Mouse (Mus musculus) myocyte (in vitro differentiated cells): Measurements from ENCODE around the gene Cdc25b. TPM values are rescaled to one million over a fixed set of nuclear protein-coding genes. Genes with fewer than 3 reads are reported as not detected.

Experiments
- H3K27me3 ChIP-seq: one replicate; pipeline ENCODE4 v1.6.1; 2011; ENCODE audit not compliant: control insufficient read depth, insufficient read depth, insufficient read length
- H3K36me3 ChIP-seq: one replicate; pipeline ENCODE4 v1.6.1; 2011; ENCODE audit not compliant: control insufficient read depth, insufficient read depth
- H3K4me2 ChIP-seq: one replicate; pipeline ENCODE4 v1.6.1; 2011; ENCODE audit warnings: low read depth, control low read depth
- H3K4me3 ChIP-seq: one replicate; pipeline ENCODE4 v1.5.1; 2011; ENCODE audit warnings: mild to moderate bottlenecking, control low read depth, moderate library complexity
- H3K79me2 ChIP-seq: one replicate; pipeline ENCODE4 v1.6.1; 2011; ENCODE audit not compliant: control insufficient read depth, insufficient read depth
- H3ac ChIP-seq: one replicate; pipeline ENCODE4 v1.6.1; 2011; ENCODE audit not compliant: control insufficient read depth, insufficient read length
- CEBPB ChIP-seq: IDR thresholded peaks from 2 replicates; pipeline ENCODE4 v1.6.1; 2011; ENCODE audit warnings: mild to moderate bottlenecking, moderate library complexity; ENCODE audit not compliant: poor library complexity, insufficient read depth, severe bottlenecking
- E2F4 ChIP-seq: IDR thresholded peaks from one replicate; pipeline ENCODE4 v1.6.1; 2011; ENCODE audit warnings: mild to moderate bottlenecking, control low read depth, moderate library complexity; ENCODE audit not compliant: insufficient read depth
- MAX ChIP-seq: IDR thresholded peaks from one replicate; pipeline ENCODE4 v1.6.1; 2011; ENCODE audit warnings: low read depth, mild to moderate bottlenecking, control low read depth
- MYOD1 ChIP-seq, 3 experiments: IDR thresholded peaks; one replicate each; pipeline ENCODE4 v1.6.1; 2011; ENCODE audit warnings: control low read depth in 2 of 3, low read depth in 2 of 3, mild to moderate bottlenecking in 2 of 3, moderate library complexity in 1 of 3; ENCODE audit not compliant: insufficient read length in 2 of 3, control insufficient read depth in 1 of 3
- MYOG ChIP-seq, 3 experiments: IDR thresholded peaks; one replicate each; pipeline ENCODE4 v1.6.1; 2011; ENCODE audit warnings: control low read depth in 2 of 3, low read depth in 2 of 3, mild to moderate bottlenecking in 2 of 3; ENCODE audit not compliant: insufficient read length in 2 of 3, control insufficient read depth in 1 of 3, insufficient read depth in 1 of 3
- POLR2A ChIP-seq: IDR thresholded peaks from one replicate; pipeline ENCODE4 v1.6.1; 2011; ENCODE audit warnings: low read depth, mild to moderate bottlenecking, control low read depth, moderate library complexity; ENCODE audit not compliant: insufficient read length
- POLR2AphosphoS2 ChIP-seq: IDR thresholded peaks from one replicate; pipeline ENCODE4 v1.6.1; 2011; ENCODE audit warnings: low read depth, control low read depth; ENCODE audit not compliant: insufficient read length
- REST ChIP-seq: IDR thresholded peaks from one replicate; pipeline ENCODE4 v1.6.1; 2011; ENCODE audit warnings: mild to moderate bottlenecking, control low read depth, moderate library complexity; ENCODE audit not compliant: insufficient read depth, insufficient read length
- SRF ChIP-seq: IDR thresholded peaks from one replicate; pipeline ENCODE4 v1.6.1; 2011; ENCODE audit warnings: low read depth; ENCODE audit not compliant: control insufficient read depth, insufficient read length
- TCF12 ChIP-seq: IDR thresholded peaks from one replicate; pipeline ENCODE4 v1.6.1; 2011; ENCODE audit warnings: mild to moderate bottlenecking, control low read depth; ENCODE audit not compliant: poor library complexity, insufficient read depth, severe bottlenecking
- TCF3 ChIP-seq: IDR thresholded peaks from one replicate; pipeline ENCODE4 v1.6.1; 2011; ENCODE audit warnings: low read depth, control low read depth; ENCODE audit not compliant: insufficient read length
- USF1 ChIP-seq: IDR thresholded peaks from one replicate; pipeline ENCODE4 v1.6.1; 2011; ENCODE audit warnings: low read depth, mild to moderate bottlenecking, control low read depth, moderate library complexity
- polyA plus RNA-seq: library from polyadenylated mRNA; unstranded; fragments of >200 nt; fragmentation: generic; extraction: Trizol; gene quantifications from one replicate; pipeline ENCODE4 v1.2.1, GENCODE M21; 2012; ENCODE audit warnings: missing spikeins

The Cdc25b gene
- polyA plus RNA-seq, 1 experiment, result 58.4 TPM

- Histone ChIP-seq H3K36me3 (peaks cover 30% of the 10 kb centered on the region), H3ac (no peak overlapping the region), H3K27me3 (no peaks in the 10 kb centered on the region), H3K79me2 (peaks cover 21% of the 10 kb centered on the region), H3K4me3 (no peak overlapping the region), H3K4me2 (peak overlapping the region; percentile 98)
- no peak for TF ChIP-seq SRF
- peak; percentile 94 to 100 (median 98) for TF ChIP-seq MYOD1 (IDR thresholded peaks at IDR 0.05; ENCODE audit: control insufficient read depth in 1 of 3, insufficient read length in 2 of 3, low read depth in 2 of 3)
- TF ChIP-seq TCF12, result peak; percentile 85
- TF ChIP-seq POLR2AphosphoS2, result peak; percentile 46
- TF ChIP-seq TCF3, result peak; percentile 87
- TF ChIP-seq MYOG (IDR thresholded peaks at IDR 0.05; ENCODE audit: control insufficient read depth in 1 of 3, insufficient read depth in 1 of 3, insufficient read length in 2 of 3, low read depth in 2 of 3), result peak; percentile 77 to 96 (median 94)
Measured at GRCm38 (mm10) chr2:131189521-131190309, 3.0 kb downstream of the Cdc25b start.

- H3K4me3 ChIP-seq, result no peak overlapping the region
- TF ChIP-seq MYOD1 (IDR thresholded peaks at IDR 0.05; ENCODE audit: control insufficient read depth in 1 of 3, insufficient read length in 2 of 3, low read depth in 2 of 3) (peak in 2 of 3 experiments; percentile 49 to 56), REST (no peak), CEBPB (no peak), MAX (no peak), TCF12 (peak; percentile 16)
- H3K36me3 ChIP-seq, result peaks cover 32% of the 10 kb centered on the region
- H3K79me2 ChIP-seq, result peaks cover 21% of the 10 kb centered on the region
- H3ac ChIP-seq, result no peak overlapping the region
- H3K27me3 ChIP-seq, result no peaks in the 10 kb centered on the region
- peak overlapping the region; percentile 98 for H3K4me2 ChIP-seq
Measured at GRCm38 (mm10) chr2:131190344-131191004, 3.7 kb downstream of the Cdc25b start.

GRCm38 (mm10) chr2:131191005-131191390 is 4.2 kb downstream of the Cdc25b start:
- Histone ChIP-seq H3K27me3 (no peaks in the 10 kb centered on the region), H3K36me3 (peaks cover 36% of the 10 kb centered on the region), H3K4me2 (no peak overlapping the region), H3ac (no peak overlapping the region), H3K4me3 (no peak overlapping the region), H3K79me2 (peaks cover 21% of the 10 kb centered on the region)
- TF ChIP-seq MAX, result no peak
- TF ChIP-seq REST, result no peak
- TF ChIP-seq CEBPB, result no peak
- no peak for TF ChIP-seq USF1
- no peak for TF ChIP-seq TCF12
- TF ChIP-seq POLR2AphosphoS2, result no peak
- TF ChIP-seq TCF3, result no peak

GRCm38 (mm10) chr2:131196606-131197316 is 10.0 kb downstream of the Cdc25b start:
- H3ac ChIP-seq, result no peak overlapping the region
- no peaks in the 10 kb centered on the region for H3K79me2 ChIP-seq
- peaks cover 70% of the 10 kb centered on the region for H3K36me3 ChIP-seq
- TF ChIP-seq MAX (no peak), POLR2AphosphoS2 (no peak), E2F4 (no peak), USF1 (no peak), REST (no peak), SRF (no peak), CEBPB (no peak), TCF3 (no peak), MYOG (IDR thresholded peaks at IDR 0.05; ENCODE audit: control insufficient read depth in 1 of 3, insufficient read depth in 1 of 3, insufficient read length in 2 of 3, low read depth in 2 of 3) (no peak), TCF12 (no peak), POLR2A (no peak), MYOD1 (IDR thresholded peaks at IDR 0.05; ENCODE audit: control insufficient read depth in 1 of 3, insufficient read length in 2 of 3, low read depth in 2 of 3) (no peak)
- no peak overlapping the region for H3K4me2 ChIP-seq
- H3K27me3 ChIP-seq, result no peaks in the 10 kb centered on the region
- H3K4me3 ChIP-seq, result no peak overlapping the region

- Histone ChIP-seq H3K79me2 (no peaks in the 10 kb centered on the region), H3ac (no peak overlapping the region), H3K4me3 (no peak overlapping the region), H3K27me3 (no peaks in the 10 kb centered on the region), H3K36me3 (peaks cover 39% of the 10 kb centered on the region), H3K4me2 (no peak overlapping the region)
- TF ChIP-seq MYOD1 (IDR thresholded peaks at IDR 0.05; ENCODE audit: control insufficient read depth in 1 of 3, insufficient read length in 2 of 3, low read depth in 2 of 3) (no peak), TCF3 (no peak), MAX (no peak), REST (no peak), MYOG (IDR thresholded peaks at IDR 0.05; ENCODE audit: control insufficient read depth in 1 of 3, insufficient read depth in 1 of 3, insufficient read length in 2 of 3, low read depth in 2 of 3) (no peak), POLR2AphosphoS2 (no peak), TCF12 (no peak), CEBPB (no peak), USF1 (no peak), POLR2A (no peak), E2F4 (no peak), SRF (no peak)
Measured at GRCm38 (mm10) chr2:131200710-131201109, 14.0 kb downstream of the Cdc25b start.
